Mouse (Mus musculus): Measurements from ENCODE around the gene Col23a1.

Col23a1 gene

DNA sequence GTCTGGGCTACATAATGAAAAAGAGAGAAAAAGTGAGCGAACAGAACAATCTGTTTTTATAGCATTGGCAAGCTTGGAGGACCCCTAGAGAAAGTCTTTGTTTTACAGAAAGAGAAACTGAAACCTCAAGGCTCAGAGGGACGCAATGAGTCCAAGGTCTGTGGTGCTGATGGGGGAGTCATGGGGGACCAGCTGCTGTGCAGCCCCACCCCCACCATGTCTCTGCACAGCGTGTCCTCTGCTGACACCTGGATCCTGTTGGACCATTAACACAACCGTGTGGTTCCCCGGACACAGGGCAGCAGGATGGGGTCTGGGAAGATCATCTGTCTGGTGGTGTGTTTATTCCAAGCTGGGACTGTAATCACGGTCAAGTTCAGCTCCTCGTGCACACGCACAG, 142.2 kb downstream of the Col23a1 start:
- no peak for DNase-seq (ENCODE audit: low read depth)

GRCm38 (mm10) chr11:51442006-51442405, 152.3 kb downstream of the Col23a1 start:
- no peak for DNase-seq (ENCODE audit: low read depth)

DNA sequence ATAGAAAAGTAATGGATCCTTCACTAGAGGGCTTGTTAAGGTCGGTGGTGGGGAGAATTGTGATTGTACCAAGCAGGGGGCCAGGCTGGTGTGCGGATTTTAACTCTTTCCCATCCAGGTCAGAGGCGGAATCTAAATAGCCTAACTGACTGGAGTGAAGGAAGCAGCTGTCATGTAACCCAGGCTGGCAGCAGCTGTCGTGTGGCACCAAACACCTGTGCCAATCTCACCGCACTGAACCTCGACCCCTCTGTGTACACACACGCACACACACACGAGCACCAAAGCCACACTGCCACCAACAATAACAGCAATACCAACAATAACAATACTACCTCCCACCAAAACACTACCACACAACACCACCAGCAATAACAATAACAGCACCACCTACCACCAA, 152.9 kb downstream of the Col23a1 start:
- no peak for DNase-seq (ENCODE audit: low read depth)

DNA sequence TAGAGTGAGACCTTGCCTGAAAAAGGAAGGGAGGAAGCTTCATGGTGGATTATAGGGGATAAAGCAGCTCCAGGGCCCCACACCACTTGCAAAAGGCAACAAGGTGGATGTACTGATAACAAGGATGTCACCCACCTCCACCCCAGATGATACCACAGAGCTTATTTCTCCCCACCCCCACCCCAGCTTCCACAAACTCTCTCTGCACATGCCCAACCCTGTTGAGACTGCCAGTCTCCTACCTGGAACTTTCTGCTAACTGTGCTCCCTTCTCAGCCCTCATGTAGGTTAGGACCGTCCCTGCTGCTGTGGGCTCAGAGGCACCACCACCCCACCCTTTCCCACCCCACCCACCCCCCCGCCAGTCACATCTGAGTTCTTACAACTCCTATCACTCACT, 154.1 kb downstream of the Col23a1 start:
- peak; percentile 10 for DNase-seq (ENCODE audit: low read depth)

- no peak for DNase-seq (ENCODE audit: low read depth)
These were observed 154.9 kb downstream of the Col23a1 start for GRCm38 (mm10) chr11:51444649-51445048.

- DNase-seq (ENCODE audit: low read depth): peak; percentile 17
These were observed 157.1 kb downstream of the Col23a1 start for GRCm38 (mm10) chr11:51446711-51447425.

GRCm38 (mm10) chr11:51448256-51448655, 158.5 kb downstream of the Col23a1 start:
- no peak for DNase-seq (ENCODE audit: low read depth)

GRCm38 (mm10) chr11:51448680-51449079, 159.0 kb downstream of the Col23a1 start:
- DNase-seq (ENCODE audit: low read depth): no peak

- DNase-seq (ENCODE audit: low read depth): no peak
These were observed 160.2 kb downstream of the Col23a1 start for GRCm38 (mm10) chr11:51449881-51450280.

DNA sequence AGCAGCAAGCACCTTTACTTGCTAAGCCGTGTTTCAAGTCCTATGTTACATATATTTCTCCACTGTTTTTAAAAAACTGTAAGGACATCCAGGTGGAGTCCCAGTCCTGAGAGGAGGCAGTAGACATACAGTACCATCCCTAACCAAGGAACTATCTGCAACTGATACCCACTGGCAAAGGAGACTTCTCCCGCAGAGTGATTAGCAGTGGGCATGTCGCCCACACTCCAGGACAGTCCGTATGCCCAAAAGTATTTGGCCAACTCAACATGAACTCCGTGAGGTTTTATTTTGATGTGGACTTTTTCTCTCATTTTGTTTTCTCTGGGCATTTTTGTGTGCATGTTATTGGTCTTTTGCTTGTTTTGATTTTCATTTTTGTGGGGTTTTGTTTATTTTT, 161.6 kb downstream of the Col23a1 start:
- no peak for DNase-seq (ENCODE audit: low read depth)

GRCm38 (mm10) chr11:51451925-51452324, 162.2 kb downstream of the Col23a1 start:
- DNase-seq (ENCODE audit: low read depth): no peak

GRCm38 (mm10) chr11:51453742-51454141, 164.0 kb downstream of the Col23a1 start:
- no peak for DNase-seq (ENCODE audit: low read depth)

GRCm38 (mm10) chr11:51455501-51455900, 165.8 kb downstream of the Col23a1 start:
- no peak for DNase-seq (ENCODE audit: low read depth)

DNA sequence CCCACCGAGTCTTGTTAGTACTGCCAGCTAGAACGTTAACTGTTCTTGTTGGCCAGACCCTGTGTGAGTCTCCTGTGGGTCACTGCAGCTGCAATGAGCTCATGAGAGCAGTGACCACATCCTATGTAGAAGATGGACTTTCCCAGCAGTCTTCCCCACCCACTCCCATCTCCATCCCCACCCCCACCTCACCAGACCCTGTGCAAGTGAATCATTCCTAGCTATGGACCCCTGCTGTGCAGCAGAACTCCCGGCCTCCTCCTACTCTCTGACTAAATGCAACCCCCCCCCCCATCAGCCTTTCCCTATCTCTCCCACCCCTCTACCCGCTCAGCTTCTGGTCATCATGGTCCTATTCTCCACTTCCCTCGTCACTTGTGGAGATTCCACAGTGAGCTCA, 167.9 kb downstream of the Col23a1 start:
- no peak for DNase-seq (ENCODE audit: low read depth)

DNA sequence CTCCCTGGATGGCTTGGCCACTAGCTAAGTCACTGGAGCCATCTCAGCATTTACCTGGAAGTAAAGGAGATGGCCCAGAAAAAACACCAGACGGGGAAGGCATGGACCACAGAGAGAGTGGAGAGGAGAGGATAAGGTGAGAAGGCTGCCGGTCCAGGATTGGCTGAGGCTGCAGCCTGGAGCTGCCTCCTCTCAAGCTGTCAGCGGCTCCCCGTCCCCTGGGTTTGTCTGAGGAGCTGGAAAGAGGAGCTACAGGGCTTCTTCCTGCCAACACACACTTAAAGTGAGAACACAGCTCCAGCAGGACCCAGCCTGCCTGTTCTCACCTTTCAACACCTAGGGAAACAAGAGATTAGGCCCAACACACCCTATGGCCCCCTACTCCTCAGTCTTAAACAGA, 168.9 kb downstream of the Col23a1 start:
- no peak for DNase-seq (ENCODE audit: low read depth)

DNA sequence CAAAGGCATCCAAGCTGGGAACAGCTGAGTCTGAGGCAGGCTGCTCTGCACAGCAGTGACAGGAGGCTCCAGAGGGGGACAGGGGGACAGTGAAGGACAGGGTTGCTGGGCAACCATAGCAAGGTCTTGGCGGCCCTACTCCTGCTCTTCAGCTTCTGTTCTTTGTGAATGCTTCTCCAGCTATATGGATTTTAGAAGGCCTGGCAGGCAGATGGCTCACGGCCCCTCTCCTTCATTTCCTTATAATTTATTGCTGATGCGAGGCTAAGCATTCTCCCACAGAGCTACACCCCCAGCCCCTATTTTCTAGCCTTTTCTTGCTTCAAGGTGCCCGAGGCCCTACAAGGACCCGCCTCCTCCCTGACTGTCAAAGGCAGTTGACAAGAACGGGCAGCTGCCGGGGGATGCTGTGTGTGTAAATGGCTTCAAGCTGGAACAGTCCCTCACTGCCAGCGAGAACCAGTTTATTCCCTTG, 169.9 kb downstream of the Col23a1 start:
- DNase-seq (ENCODE audit: low read depth): no peak

GRCm38 (mm10) chr11:51468737-51469136, 179.0 kb downstream of the Col23a1 start:
- no peak for DNase-seq (ENCODE audit: low read depth)

DNA sequence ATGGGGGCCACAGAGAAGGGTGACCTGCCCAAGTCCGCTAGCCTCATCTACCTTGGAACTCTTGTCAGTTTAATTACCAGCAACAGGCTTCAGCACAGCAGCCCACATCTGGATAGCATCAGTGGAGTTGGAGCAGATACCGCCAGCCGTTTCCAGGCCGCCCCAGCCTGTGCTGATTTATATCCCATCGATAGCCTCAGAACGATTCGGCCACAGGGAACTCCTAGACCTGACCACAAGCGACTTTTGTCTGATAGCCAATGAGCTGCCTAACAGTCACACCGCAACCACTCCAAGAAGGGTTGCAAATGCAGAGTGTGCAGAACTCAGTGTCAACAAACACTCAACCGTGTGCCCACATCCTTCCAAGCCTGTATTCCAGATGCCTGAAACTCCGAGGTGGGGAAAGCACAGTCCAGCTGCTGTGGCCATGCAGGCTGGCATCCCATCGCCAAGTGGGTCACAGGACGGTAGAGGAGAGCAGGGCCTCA, 179.7 kb downstream of the Col23a1 start:
- DNase-seq (ENCODE audit: low read depth): no peak

DNA sequence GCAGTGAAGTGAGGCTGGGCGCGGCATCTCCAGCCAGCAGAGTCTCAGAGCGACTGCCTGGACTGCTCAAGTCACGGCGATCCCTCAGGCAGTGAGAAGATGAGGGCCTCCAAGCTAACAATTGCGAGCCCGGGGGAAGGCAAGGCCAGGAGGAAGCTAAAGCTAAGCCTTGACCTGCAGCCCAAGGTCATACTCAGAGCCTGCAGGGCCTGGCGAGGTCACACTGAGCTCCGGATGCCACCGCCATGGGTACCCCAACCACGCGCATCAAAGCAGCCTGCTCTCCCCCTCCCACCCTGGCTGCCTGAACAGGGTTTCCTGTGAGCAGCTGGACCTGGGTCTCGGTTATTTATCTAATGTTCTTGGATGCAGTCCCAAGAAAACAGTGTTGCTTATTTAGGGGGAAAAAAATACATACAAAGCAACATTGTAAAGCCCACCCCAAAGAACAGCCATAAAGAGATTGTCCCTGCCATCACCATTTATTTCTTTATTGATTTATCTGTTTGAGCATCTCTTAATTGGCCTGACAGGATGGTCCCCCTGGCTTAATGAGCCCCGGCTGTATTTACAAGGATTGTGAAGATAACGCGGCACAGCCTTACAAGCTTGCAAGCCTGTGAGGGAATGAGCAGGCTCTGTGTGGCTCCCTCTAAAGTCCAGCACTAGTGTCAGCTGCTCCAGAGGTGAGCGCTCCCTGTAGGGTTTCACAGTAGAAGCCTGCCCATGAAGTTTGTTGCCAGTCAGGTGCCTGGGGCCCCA, 180.8 kb downstream of the Col23a1 start:
- DNase-seq (ENCODE audit: low read depth): no peak

- no peak for DNase-seq (ENCODE audit: low read depth)
These were observed 184.0 kb downstream of the Col23a1 start for GRCm38 (mm10) chr11:51473686-51474085.

DNA sequence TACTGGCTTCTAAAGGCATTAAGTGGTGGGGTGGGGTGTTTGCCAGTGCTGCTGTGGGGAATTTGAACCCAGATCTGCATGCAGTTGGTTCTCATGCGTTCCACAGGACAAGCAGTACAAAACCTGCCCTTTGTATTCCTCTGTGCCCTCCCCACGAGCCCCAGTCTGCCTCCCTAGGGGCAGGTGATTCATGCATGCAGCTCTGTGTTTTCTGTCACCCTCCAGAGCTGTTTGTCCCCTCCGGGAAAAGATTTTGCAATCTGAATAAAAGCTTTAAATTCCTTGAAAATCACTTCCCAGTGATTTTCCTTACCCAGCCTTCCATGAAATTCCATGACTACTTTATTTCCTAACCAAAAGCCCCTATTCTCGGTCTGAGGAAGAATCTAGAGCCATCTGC, 186.8 kb downstream of the Col23a1 start:
- DNase-seq (ENCODE audit: low read depth): no peak

- DNase-seq (ENCODE audit: low read depth): no peak
These were observed 187.9 kb downstream of the Col23a1 start for GRCm38 (mm10) chr11:51477571-51477970.

GRCm38 (mm10) chr11:51482251-51482650, 192.5 kb downstream of the Col23a1 start:
- no peak for DNase-seq (ENCODE audit: low read depth)

Measured in c-Kit-positive CD71-negative TER-119-negative erythroid progenitor cells, embryonic 14.5 days (primary cell).